Mouse (Mus musculus) kidney, adult 8-10 months (tissue): ENCODE results near the gene Rps6kb2.

Experiments used
- DNase-seq, 2 experiments: peaks; one replicate each; pipeline ENCODE4 v3.0.0; 2022

Gene Rps6kb2

GRCm38 (mm10) chr19:4153232-4153654 is 9.9 kb downstream of the Rps6kb2 start, which contains the start of gene Ptprcap:
Ptprcap (plus strand) TSS chr19:4153604.
- DNase-seq = no peak

- no peak for DNase-seq
Observed at GRCm38 (mm10) chr19:4152445-4153231, 10.5 kb downstream of the Rps6kb2 start.

GRCm38 (mm10) chr19:4151898-4152297 is 11.3 kb downstream of the Rps6kb2 start:
- no peak for DNase-seq

DNA sequence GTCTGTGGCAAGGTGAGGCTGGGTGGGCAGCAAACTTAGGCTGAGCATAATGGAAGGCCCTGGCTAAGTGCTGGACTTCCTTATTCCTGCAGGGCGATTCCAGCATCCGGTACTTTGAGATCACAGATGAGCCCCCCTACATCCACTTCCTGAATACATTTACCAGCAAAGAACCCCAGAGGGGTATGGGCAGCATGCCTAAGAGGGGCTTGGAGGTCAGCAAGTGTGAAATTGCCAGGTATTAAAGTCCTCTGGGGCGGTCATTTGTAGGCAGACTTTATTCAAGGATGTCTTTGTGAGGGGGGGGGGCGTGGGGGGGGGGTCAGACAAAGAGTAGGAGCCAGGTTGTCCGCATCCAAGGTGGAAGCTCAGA is 11.7 kb downstream of the Rps6kb2 start:
- DNase-seq = no peak

- no peak for DNase-seq
Observed at GRCm38 (mm10) chr19:4150567-4151487, 12.3 kb downstream of the Rps6kb2 start.

GRCm38 (mm10) chr19:4149764-4150461 is 13.2 kb downstream of the Rps6kb2 start:
- DNase-seq = no peak

GRCm38 (mm10) chr19:4149283-4149682 is 13.9 kb downstream of the Rps6kb2 start:
- no peak for DNase-seq

DNA sequence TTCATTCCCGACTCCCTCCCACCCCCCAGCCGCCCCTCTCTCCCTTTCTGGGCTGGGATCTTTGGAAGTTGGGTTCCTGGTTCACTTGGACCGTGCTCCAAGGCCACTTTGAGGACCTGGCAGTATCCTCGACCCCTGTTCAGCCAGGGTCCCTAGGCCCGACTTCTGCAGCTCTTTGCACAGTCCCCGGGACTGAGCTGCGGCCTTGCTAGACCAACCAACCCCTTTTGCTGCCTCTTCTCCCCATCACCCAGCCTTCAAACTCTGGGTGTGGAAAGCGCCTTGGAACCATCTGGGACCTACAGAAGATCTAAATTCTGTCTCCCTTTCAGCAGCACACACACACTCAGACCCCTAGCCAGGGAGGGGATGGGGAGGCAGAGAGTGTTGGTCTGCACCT is 14.3 kb downstream of the Rps6kb2 start:
- no peak for DNase-seq

DNA sequence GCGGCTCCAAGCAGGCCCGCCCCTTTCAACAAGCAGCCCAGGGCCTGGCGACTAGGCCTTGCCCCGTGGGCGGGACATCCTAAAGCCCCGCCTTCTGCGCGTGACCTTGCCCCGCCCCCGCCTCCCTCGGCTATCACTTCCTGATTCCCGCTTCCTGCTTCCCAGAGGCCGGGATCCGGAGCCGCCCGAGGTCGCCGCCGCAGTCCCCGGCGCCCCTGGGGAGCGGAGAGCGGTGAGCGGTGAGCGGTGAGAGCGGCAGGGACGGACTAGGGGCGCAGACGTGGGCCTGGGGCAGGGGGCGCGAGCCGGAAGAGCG is 14.7 kb downstream of the Rps6kb2 start, which contains the start of gene Coro1b:
TSS of gene Coro1b (plus strand) at position 129 of the 316 bp plus-strand sequence.
- peak; percentile 97 to 98 for DNase-seq

GRCm38 (mm10) chr19:4147782-4148490 is 15.2 kb downstream of the Rps6kb2 start:
- DNase-seq = no peak

DNA sequence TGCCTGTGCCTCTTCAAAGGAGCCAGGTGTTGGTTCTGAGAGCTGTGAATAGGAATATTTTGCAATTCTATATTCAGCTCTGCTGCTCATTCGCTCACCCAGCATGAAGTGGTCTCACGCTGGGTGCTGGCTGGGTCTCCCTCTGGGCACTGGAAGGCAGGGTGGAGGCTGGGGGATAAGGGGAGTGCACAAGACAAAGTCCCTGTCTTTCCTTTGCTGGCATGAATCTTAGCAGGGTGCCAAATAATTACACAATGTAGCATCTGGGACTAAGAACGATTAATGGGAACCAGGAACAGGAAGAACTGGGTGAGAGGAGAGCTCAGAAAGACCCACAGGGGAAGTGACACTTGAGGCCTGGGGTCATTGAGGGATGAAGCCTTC is 16.1 kb downstream of the Rps6kb2 start:
- no peak for DNase-seq

DNA sequence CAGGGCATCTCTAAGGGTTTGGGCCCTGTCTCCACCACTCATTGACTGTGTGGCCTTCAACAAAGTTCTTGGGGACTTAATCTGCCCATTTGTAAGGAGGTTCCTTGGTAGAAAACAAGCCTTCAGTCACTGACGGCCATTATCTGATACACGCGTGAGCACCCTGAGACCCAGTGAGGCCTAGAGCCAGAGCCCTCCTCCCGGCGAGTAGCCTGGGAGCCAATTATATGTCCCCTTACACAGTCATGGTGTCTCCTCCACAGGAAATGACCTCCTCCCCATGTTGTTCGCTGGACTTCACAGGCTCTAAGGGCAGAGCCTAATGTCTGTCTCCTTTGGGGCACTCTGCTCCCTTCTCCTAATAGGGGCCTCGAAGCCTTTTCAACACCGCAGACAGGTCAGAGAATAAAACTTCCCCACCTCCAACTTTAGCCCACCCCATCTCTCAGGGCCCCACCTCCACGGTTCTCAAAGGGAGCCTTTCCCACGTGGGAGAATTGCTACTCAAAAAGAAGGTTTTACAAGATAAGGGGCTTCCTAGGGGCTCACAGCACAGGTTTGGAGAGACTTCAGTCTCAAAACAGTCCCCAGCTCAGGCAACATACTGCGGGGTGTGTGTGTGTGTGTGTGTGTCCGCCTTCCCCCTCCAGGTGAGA is 16.7 kb downstream of the Rps6kb2 start:
- DNase-seq = no peak

DNA sequence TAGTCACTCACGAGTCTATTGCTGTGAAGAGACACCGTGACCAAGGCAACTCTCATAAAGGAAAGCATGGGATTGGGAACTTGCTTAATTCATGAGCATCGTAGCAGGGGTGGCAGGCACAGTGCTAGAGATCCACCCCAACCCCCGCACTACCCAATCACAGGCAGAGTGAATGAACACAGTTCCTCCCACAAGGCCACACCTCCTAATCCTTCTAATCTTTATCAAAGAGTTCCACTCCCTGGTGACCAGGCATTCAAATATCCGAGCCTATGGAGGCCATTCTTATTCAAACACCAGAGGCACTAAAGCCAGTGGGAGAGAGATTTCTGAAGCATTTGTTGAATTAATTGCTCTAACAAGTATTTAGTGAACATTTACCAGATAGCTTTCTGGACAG is 17.2 kb downstream of the Rps6kb2 start:
- DNase-seq = no peak

DNA sequence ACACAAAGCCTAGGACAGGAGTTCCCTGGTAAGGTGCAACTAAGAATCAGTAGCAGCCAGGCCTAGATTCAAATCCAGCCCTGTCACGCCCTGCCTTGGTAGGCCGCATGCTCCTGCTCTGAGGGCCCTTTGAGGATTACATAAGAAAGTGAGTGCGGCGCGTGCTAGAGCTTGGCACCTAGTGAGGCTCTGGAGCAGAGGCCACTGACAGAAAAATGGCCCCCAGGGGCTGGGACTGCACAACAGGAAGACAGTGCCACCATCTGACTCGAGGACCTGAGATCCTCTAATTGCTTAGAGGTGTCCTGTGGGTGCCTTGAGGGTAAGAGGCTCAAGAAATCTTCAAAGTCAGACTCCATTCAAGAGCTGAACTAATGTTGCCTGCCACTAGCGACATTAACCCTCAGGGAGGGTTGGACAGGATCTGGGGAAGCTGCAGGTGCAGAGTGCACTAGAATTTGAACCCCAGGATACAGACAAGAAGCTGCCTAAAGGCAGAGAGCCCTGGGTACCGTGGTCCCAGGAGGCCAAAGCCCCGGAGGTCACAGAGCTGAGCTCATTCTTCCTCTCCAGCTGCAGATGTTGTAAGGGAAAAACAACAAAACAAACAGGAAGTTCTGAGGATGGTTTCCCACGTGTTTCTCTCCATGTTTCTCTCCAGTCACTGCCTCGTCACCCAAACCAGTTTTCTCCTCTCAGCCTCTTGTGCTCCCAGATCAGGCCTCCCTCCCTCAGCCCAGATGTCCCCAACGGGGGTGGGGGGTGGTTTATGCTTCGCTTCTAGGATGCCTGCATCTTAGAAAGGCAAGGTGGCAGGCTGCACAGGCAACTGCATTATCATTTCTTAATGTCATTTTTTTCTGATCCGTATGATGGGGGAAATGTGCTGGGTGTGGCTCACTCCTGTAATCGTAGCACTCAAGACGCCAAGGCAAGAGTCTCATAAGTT is 18.3 kb downstream of the Rps6kb2 start:
- no peak for DNase-seq

DNA sequence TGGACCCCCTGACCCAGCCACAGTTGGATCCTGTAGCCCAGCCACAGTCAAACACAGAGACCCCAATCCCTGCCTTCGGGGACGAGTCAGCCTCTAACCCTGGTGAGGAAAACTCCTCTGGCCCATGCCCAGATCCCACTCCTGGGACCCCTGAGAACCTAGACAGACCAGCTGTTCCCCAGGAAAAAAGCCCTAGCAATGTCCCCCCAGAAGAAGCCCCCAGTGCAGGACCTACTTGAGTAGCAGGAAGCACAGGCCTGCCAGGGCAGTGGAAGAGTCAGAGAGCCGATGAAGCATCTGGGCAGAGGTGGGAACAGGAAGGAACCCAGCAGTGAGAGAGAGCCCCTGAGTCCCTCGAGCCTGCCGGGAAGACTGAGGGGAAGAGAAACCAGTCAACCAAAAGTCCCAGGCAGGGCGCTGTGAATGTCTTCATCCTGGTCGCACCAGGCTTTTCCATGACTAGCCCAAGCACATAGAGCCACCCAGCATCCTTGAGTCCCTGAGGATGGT is 19.3 kb downstream of the Rps6kb2 start, which contains the start of gene Cabp4:
TSS of gene Cabp4 (minus strand) at position 275 of the 510 bp plus-strand sequence.
- DNase-seq = no peak

DNA sequence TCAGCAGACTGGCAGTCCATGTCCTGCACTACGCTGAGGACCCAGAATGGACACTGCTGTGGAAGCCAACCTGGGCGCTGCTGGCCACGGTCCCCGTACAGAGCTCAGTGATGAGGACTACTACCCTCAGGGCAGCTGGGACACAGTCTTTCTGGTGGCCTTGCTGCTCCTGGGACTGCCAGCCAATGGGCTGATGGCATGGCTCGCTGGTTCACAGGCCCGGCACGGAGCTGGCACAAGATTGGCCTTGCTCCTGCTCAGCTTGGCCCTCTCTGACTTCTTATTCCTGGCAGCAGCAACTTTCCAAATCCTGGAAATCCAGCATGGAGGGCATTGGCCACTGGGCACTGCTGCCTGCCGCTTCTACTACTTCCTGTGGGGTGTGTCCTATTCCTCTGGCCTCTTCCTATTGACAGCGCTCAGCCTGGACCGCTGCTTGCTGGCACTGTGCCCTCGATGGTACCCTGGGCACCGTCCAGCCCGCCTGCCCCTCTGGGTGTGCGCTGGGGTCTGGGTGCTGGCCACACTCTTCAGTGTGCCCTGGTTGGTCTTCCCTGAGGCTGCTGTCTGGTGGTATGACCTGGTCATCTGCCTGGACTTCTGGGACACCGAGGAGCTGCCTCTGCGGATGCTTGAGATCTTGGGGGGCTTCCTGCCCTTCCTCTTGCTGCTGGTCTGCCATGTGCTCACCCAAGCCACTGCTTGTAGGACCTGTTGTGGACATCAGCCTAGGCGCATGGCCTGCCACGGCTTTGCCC is 20.6 kb downstream of the Rps6kb2 start:
- DNase-seq = peak; percentile 46 to 62

GRCm38 (mm10) chr19:4140147-4140546 is 23.0 kb downstream of the Rps6kb2 start:
- no peak for DNase-seq

- no peak for DNase-seq
Observed at GRCm38 (mm10) chr19:4139446-4139845, 23.7 kb downstream of the Rps6kb2 start, which contains the start of gene Gpr152. Gpr152 (plus strand) TSS chr19:4139787.

- no peak for DNase-seq
Observed at GRCm38 (mm10) chr19:4137913-4138312, 25.2 kb downstream of the Rps6kb2 start.

GRCm38 (mm10) chr19:4136463-4136862 is 26.7 kb downstream of the Rps6kb2 start:
- no peak for DNase-seq
